Mouse (Mus musculus) right cerebral cortex, adult 2 months (tissue): ENCODE results near the gene Evi5.

Experiments used
- DNase-seq, 2 experiments: peaks; one replicate each; pipeline ENCODE4 v3.0.0; 2021 to 2022; ENCODE audit warnings: low spot score in 2 of 2

Evi5 gene

GRCm38 (mm10) chr5:107873330-107873729, 1.6 kb downstream of the Evi5 start:
- no peak for DNase-seq

- DNase-seq, result no peak
Observed at GRCm38 (mm10) chr5:107869701-107870100, 5.2 kb downstream of the Evi5 start.

DNA sequence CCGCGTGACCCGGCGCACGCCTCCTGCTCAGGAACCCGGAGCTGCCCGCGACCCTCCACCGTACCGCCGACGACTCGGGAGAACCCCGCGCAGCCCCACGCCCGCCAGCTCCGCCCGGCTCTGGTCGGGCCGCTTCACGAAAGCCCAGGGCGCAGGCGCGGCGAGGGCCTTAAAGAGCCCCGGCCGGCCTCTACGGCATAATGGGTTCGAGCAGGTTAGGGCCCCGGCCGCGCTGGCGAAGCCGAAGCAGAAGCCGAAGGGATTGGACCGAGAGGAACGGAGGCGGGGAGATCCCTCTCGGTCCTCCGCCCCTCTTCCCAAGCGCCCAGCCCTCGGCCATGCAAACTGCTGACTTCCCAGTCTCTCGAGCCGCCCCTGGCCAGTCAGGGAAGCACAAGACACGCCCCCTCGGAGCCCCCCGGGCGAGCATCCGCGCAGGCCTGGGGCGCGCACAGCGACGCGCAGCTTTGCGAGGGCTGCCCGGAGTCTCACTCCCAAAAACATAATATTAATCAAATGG, 5.9 kb downstream of the Evi5 start:
- peak; percentile 84 to 85 for DNase-seq

GRCm38 (mm10) chr5:107867970-107868904, 6.7 kb downstream of the Evi5 start:
- DNase-seq, result peak; percentile 41 to 42

DNA sequence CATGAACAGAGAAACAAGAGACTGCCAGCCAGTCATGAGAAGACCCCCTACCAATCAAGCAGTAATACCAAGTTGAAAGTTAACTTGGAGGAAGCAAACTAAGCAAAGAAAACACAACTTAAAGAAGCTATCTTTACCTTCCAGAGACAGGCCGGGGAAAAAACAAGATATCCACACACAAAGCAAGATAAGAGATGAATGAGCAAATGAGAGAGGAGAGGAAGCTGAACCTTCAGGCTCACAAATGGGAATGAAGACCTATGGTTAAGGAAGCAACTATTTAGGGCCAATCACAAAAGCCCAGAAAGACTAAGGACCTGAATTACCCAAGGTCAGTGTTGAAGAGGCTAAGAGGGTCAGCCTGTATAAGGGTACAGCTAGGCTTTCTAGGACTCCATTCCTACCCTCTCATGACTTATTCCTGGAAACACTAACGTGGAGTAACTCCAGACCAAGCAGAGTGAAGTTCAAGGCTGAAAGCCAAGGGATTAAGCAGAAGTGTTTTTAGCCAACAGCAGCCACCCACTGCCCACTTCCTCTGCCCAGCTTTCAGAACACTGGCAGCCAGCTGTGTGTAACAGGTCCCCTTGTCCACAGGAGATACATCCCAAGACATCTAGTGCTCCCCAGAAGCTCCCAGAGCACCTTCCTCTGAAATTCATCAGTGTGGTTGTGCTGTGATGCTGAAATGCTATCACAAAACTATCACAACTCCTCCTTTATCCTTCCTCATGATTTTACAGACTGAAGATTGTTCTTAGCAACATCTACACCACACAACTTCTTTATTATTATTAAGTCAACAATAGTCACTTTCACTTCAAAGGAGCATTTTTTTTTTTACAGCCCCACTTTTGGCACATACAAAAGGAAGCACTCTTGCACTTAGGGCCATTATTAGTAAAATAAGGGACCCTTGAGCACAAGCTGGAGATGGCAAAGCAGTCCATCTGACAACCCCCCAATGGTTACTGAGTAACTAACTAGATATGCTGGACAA, 8.5 kb downstream of the Evi5 start:
- DNase-seq, result no peak

DNA sequence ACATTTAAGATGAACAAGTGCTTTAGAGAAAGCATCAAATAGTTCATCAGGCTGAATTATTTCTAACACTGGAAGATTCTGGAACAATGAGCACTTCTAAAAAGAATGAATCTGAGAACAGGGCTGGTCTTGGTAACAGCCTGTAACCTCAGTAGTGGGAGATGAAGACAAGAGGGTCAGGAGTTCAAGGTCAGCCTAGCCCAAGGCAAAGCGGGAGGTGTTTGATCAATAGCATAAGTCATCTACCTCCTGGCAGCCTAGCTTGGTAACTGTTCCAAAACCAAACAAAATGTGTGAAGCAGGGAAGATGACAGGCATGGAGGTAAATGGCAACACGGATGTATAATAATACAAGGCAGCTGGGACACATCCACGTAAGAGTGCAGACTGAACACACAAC, 10.9 kb downstream of the Evi5 start:
- DNase-seq, result no peak

- DNase-seq, result no peak
Observed at GRCm38 (mm10) chr5:107858963-107859362, 15.9 kb downstream of the Evi5 start.

GRCm38 (mm10) chr5:107855546-107855945, 19.4 kb downstream of the Evi5 start:
- no peak for DNase-seq

- DNase-seq, result no peak
Observed at GRCm38 (mm10) chr5:107854556-107854955, 20.4 kb downstream of the Evi5 start.

GRCm38 (mm10) chr5:107853807-107854206, 21.1 kb downstream of the Evi5 start:
- no peak for DNase-seq

DNA sequence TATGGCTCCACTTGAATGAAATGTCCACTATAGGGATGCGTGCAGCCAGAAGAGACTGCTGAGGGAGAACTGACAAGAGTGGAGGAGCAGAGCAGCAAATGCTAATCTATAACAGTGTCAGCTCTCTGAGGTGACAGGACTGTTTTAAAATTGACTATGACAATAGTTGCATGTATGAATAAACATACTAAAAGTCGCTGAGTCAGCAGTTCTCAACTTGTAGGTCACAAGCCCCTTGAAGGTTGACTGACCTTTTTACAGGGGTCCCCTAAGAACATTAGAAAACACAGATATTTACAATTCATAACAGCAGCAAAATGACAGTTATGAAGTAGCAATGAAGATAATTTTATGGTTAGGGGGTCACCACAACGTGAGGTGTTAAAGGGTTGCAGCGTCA, 25.9 kb downstream of the Evi5 start:
- DNase-seq, result no peak

DNA sequence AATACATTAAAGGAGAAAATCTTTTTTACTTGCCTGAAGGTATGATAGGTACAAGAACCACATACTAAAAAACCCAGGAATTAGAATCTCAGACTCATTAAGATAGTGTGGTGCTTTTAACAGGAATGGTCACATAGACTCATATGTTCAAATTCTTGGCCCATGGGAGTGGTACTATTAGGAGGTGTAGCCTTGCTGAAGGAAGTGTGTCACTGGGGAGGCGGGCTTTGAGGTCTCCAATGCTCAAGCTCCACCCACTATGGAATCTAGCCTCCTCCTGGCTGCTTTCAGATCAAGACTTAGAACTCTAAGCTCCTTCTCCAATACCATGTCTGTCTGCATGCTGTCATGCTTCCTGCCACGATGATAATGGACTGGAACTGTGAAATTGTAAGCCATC, 27.1 kb downstream of the Evi5 start:
- no peak for DNase-seq

GRCm38 (mm10) chr5:107847349-107847748, 27.6 kb downstream of the Evi5 start:
- DNase-seq, result no peak

- no peak for DNase-seq
Observed at GRCm38 (mm10) chr5:107840549-107841238, 34.2 kb downstream of the Evi5 start.

DNA sequence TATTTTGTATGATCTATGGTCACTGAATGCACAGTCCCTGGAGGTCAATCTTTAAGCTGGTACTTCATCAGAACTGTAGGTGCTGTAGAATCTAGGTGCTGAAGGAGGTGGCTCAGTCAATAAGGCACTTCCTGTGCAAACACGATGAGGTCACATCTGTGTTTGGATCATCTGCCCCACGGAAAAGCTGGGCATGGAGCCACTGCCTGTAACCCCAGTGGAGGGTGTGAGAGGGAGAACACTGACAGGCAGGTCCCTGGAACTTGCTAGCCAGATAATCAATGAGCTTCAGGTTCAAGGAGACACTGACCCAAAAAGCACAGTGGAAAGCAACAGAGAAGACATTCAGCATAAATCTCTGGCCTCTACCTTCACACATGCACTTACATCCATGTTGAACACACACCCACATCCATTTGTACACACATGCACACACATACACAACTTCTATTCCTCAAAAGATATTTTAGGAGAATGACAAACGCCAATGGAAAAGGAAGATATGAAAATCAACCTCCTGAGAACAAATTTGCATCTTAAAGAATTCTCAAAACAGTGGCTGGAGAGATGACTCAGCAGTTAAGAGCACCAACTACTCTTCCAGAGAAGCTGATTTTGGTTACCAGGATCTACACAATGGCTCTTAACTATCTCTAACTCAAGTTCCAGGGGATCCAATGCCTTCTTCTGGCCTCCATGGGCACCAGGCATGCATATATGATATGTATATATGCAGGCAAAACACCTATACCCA, 35.8 kb downstream of the Evi5 start:
- DNase-seq, result no peak

DNA sequence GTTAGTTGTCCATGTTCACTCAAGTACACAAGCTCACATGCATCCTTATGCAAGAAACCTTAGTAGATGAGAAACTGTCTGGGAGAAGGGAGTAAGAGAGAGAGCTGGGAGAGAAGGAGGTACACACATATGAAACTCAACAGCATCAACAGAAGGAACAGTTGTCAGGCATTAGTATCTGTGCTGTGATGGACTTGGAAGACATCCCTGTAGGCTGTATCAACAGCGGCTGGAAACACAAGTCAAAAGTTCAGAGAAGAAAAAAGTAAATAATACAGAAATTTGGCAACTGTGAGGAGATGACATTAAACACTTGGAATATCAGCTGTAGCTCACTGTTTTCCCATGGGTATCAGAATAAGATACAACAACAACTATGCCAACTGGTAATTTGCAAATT, 40.6 kb downstream of the Evi5 start:
- DNase-seq, result no peak

DNA sequence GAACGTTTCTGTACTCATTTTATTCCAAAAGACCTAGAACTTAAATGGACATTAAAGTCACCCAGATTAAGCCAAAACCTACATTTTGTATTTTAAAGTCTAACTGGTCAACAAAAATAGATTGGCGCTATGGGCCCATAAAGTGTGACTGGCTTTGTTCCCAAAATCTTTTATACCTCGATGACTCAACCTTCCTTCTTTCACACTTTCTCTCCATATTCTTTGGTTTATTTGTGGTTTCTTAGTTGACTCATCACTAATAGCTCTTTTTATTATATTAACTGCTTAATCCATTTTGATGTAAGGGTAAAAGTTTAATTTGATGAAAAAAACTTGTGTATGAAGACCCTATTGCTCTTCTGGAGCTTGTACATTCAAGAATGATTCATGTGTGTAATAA, 43.6 kb downstream of the Evi5 start:
- DNase-seq, result no peak

DNA sequence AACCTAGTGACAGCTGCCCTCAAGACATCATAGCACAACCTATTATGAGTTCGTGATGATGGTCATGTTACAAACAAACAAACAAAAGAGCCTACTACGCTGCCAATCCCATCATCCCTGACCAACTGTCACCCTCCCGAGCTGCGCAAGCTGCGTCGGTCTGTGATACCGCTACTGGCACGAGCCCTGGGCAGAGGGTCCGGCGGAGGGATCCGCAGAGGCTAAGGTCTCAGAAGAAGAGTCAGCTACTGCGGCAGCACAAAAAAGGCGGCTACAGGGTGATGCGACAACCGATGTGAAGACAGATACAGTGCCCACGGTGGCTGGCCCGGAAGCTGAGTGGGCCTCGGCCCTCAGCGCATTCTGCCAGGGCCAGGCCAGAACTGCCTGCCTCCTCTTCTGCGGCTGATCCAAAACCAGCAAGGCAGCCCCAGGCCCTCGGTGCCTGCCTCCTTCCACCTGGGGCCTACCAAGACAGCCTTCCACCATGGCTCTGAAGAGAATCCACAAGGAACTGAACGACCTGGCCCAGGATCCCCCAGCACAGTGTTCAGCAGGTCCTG, 44.8 kb downstream of the Evi5 start, which contains the start of gene Ube2d2b:
TSS of gene Ube2d2b (plus strand) at position 102 of the 563 bp plus-strand sequence.
- DNase-seq, result no peak

DNA sequence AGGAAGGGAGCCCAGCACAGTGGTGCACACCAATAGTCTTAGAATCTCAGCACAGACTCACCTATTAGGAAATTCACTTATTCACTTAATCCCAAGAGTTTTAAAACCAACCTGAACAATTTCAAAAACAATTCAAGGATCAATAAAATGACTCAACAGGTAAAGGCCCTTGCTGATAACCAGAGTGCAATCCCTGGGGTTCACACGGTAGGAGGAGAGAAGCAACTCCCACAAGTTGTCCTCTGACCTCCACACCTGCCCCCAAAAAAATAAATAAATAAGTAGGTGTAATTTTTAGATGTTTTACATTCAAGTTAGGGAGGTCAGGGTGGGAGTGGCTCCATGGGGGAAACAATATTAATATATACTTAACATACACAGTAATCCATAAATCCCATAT, 52.4 kb downstream of the Evi5 start:
- no peak for DNase-seq

DNA sequence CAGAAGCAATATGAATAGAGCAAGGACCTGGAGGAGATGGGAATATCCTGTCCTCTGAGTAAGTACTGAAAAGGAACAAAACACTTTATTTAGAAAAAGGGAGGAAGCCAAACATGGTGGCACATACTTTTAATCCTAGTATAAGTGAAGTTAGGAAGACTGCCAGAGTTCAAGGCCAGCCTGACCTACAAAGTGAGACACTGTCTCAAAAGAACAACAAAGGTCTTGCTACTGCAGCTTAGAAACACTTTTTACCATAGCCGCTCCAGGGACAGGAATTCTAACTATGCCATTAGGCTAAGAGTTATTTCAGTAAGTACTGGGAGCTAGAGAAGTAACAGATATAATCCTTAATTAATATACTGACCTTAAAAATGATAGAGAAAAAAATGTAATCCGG, 60.3 kb downstream of the Evi5 start:
- no peak for DNase-seq
